Mouse (Mus musculus) kidney, embryonic 16.5 days (tissue): ENCODE data around the gene Sord. TPM values are rescaled to one million over a fixed set of nuclear protein-coding genes. Genes with fewer than 3 reads are reported as not detected.

ENCODE experiments used
- ATAC-seq: fragments of 200-750 bp; cut with Nextera tagmentation; 2 replicates; pipeline ENCODE4 v1.8.0; 2017; ENCODE audit warnings: moderate TSS enrichment; ENCODE audit not compliant: low FRiP score, low TSS enrichment
- H3K27ac ChIP-seq: fragments of 300-500 bp; sonication (generic); 2 replicates; pipeline ENCODE4 v1.5.1; 2014; ENCODE audit warnings: low read length
- H3K27me3 ChIP-seq: fragments of 300-500 bp; sonication (generic); 2 replicates; pipeline ENCODE4 v1.6.1; 2014; ENCODE audit warnings: low read length, control low read depth, mixed read lengths; ENCODE audit not compliant: insufficient read depth
- H3K36me3 ChIP-seq: fragments of 300-500 bp; sonication (generic); 2 replicates; pipeline ENCODE4 v1.6.1; 2014; ENCODE audit warnings: low read length, control low read depth, mixed read lengths; ENCODE audit not compliant: insufficient read depth
- H3K4me1 ChIP-seq: fragments of 300-500 bp; sonication (generic); 2 replicates; pipeline ENCODE4 v1.6.1; 2014; ENCODE audit warnings: low read length, control low read depth, mixed read lengths; ENCODE audit not compliant: insufficient read depth
- H3K4me2 ChIP-seq: fragments of 300-500 bp; sonication (generic); replicated peaks from 2 replicates; pipeline ENCODE4 v1.6.1; 2014; ENCODE audit warnings: low read depth, low read length
- H3K4me3 ChIP-seq: fragments of 300-500 bp; sonication (generic); 2 replicates; pipeline ENCODE4 v1.5.1; 2014; ENCODE audit warnings: mild to moderate bottlenecking, low read length
- H3K9ac ChIP-seq: fragments of 300-500 bp; sonication (generic); replicated peaks from 2 replicates; pipeline ENCODE4 v1.6.1; 2014; ENCODE audit warnings: low read length
- H3K9me3 ChIP-seq: fragments of 300-500 bp; sonication (generic); 2 replicates; pipeline ENCODE4 v1.6.1; 2016; ENCODE audit warnings: low read length, control low read depth
- WGBS: fragments of 180-500 bp; shearing (Covaris S2); extraction: QIAGEN DNeasy Blood & Tissue Kit; methylation state at CpG from one replicate; pipeline ENCODE4 v1.1.7; 2014; 5-methylcytosine and 5-hydroxymethylcytosine counted together
- polyA plus RNA-seq: library from polyadenylated mRNA; unstranded; fragments of >200 nt; fragmentation: Nextera tagmentation; extraction: Ambion mirVana; gene quantifications from 2 replicates; pipeline ENCODE4 v1.2.1, GENCODE M21; 2015

Gene Sord
- polyA plus RNA-seq, 1 experiment from 2014 or later: 62.4 TPM

GRCm38 (mm10) chr2:122235425-122235824, 876 bp downstream of the Sord start:
- 74% methylated on average over 2 of the region's 2 CpGs for WGBS
- peak overlapping the region; percentile 71 for H3K4me3 ChIP-seq
- H3K4me1 ChIP-seq: 0 out of 2 replicates have a peak, but pooled peaks cover 4% of the 10 kb centered on the region
- H3K4me2 ChIP-seq: peak overlapping the region; percentile 93
- no peak for ATAC-seq
- no peak overlapping the region for H3K27ac ChIP-seq
- no peaks in the 10 kb centered on the region for H3K36me3 ChIP-seq
- H3K9me3 ChIP-seq: no peaks in the 10 kb centered on the region
- H3K27me3 ChIP-seq: no peaks in the 10 kb centered on the region
- no peak overlapping the region for H3K9ac ChIP-seq

GRCm38 (mm10) chr2:122236321-122236720, 1.8 kb downstream of the Sord start:
- Histone ChIP-seq H3K36me3 (no peaks in the 10 kb centered on the region), H3K9me3 (no peaks in the 10 kb centered on the region), H3K4me1 (0 out of 2 replicates have a peak, but pooled peaks cover 4% of the 10 kb centered on the region), H3K4me3 (no peak overlapping the region), H3K27ac (no peak overlapping the region), H3K27me3 (no peaks in the 10 kb centered on the region), H3K4me2 (no peak overlapping the region), H3K9ac (no peak overlapping the region)
- ATAC-seq: no peak

GRCm38 (mm10) chr2:122237891-122238470, 3.4 kb downstream of the Sord start:
- 91% methylated on average over 2 of the region's 2 CpGs for WGBS
- ATAC-seq: no peak

GRCm38 (mm10) chr2:122240735-122241134, 6.2 kb downstream of the Sord start:
- no peak overlapping the region for H3K27ac ChIP-seq
- no peaks in the 10 kb centered on the region for H3K27me3 ChIP-seq
- no peak overlapping the region for H3K9ac ChIP-seq
- H3K36me3 ChIP-seq: no peaks in the 10 kb centered on the region
- no peak overlapping the region for H3K4me3 ChIP-seq
- peaks cover 9% of the 10 kb centered on the region; the same call in 1 of the 2 replicates for H3K4me1 ChIP-seq
- no peak for ATAC-seq
- H3K9me3 ChIP-seq: no peaks in the 10 kb centered on the region
- H3K4me2 ChIP-seq: no peak overlapping the region

More at GRCm38 (mm10) chr2:122237891-122238470, 3.4 kb downstream of the Sord start:
- no peaks in the 10 kb centered on the region for H3K27me3 ChIP-seq
- no peak overlapping the region for H3K4me2 ChIP-seq
- no peak overlapping the region for H3K4me3 ChIP-seq
- H3K9me3 ChIP-seq: no peaks in the 10 kb centered on the region
- peaks cover 5% of the 10 kb centered on the region; the same call in 1 of the 2 replicates for H3K4me1 ChIP-seq
- no peaks in the 10 kb centered on the region for H3K36me3 ChIP-seq
- no peak overlapping the region for H3K27ac ChIP-seq
- no peak overlapping the region for H3K9ac ChIP-seq

GRCm38 (mm10) chr2:122241226-122241625, 6.7 kb downstream of the Sord start:
- Histone ChIP-seq H3K4me2 (no peak overlapping the region), H3K27me3 (no peaks in the 10 kb centered on the region), H3K9ac (no peak overlapping the region), H3K9me3 (no peaks in the 10 kb centered on the region), H3K4me1 (peaks cover 9% of the 10 kb centered on the region; the same call in 1 of the 2 replicates), H3K4me3 (no peak overlapping the region), H3K36me3 (no peaks in the 10 kb centered on the region), H3K27ac (no peak overlapping the region)
- 90% methylated on average over 4 of the region's 4 CpGs for WGBS
- no peak for ATAC-seq

GRCm38 (mm10) chr2:122241935-122242334, 7.4 kb downstream of the Sord start:
- Histone ChIP-seq H3K9ac (no peak overlapping the region), H3K9me3 (no peaks in the 10 kb centered on the region), H3K4me2 (no peak overlapping the region), H3K36me3 (no peaks in the 10 kb centered on the region), H3K27me3 (no peaks in the 10 kb centered on the region), H3K27ac (no peak overlapping the region), H3K4me3 (no peak overlapping the region), H3K4me1 (peaks cover 9% of the 10 kb centered on the region; the same call in 1 of the 2 replicates)
- no peak for ATAC-seq
- 61% methylated on average over 6 of the region's 6 CpGs for WGBS

GRCm38 (mm10) chr2:122243671-122244131, 9.2 kb downstream of the Sord start:
- no peaks in the 10 kb centered on the region for H3K27me3 ChIP-seq
- no peak overlapping the region for H3K4me3 ChIP-seq
- no peaks in the 10 kb centered on the region for H3K9me3 ChIP-seq
- H3K27ac ChIP-seq: peak overlapping the region; percentile 36; the same call in 1 of the 2 replicates
- 3% methylated on average over 3 of the region's 3 CpGs for WGBS
- H3K9ac ChIP-seq: no peak overlapping the region
- H3K36me3 ChIP-seq: no peaks in the 10 kb centered on the region
- peaks cover 9% of the 10 kb centered on the region; the same call in 1 of the 2 replicates for H3K4me1 ChIP-seq
- ATAC-seq: peak; percentile 69
- H3K4me2 ChIP-seq: no peak overlapping the region

- Histone ChIP-seq H3K27ac (no peak overlapping the region), H3K36me3 (no peaks in the 10 kb centered on the region), H3K4me1 (peaks cover 9% of the 10 kb centered on the region; the same call in 1 of the 2 replicates), H3K4me2 (no peak overlapping the region), H3K9ac (no peak overlapping the region), H3K9me3 (no peaks in the 10 kb centered on the region), H3K27me3 (no peaks in the 10 kb centered on the region), H3K4me3 (no peak overlapping the region)
- WGBS: 90% methylated on average over 10 of the region's 10 CpGs
- no peak for ATAC-seq
Measured at GRCm38 (mm10) chr2:122247786-122248185, 13.2 kb downstream of the Sord start.

GRCm38 (mm10) chr2:122255997-122256396, 21.4 kb downstream of the Sord start:
- H3K27ac ChIP-seq: no peak overlapping the region
- no peak for ATAC-seq
- no peaks in the 10 kb centered on the region for H3K9me3 ChIP-seq
- H3K4me3 ChIP-seq: no peak overlapping the region
- H3K36me3 ChIP-seq: no peaks in the 10 kb centered on the region
- no peaks in the 10 kb centered on the region for H3K4me1 ChIP-seq
- H3K27me3 ChIP-seq: no peaks in the 10 kb centered on the region
- no peak overlapping the region for H3K4me2 ChIP-seq
- 94% methylated on average over 5 of the region's 5 CpGs for WGBS
- H3K9ac ChIP-seq: no peak overlapping the region

GRCm38 (mm10) chr2:122260729-122261128, 26.2 kb downstream of the Sord start:
- no peak overlapping the region for H3K4me3 ChIP-seq
- no peak overlapping the region for H3K27ac ChIP-seq
- no peaks in the 10 kb centered on the region for H3K4me1 ChIP-seq
- H3K9ac ChIP-seq: no peak overlapping the region
- ATAC-seq: no peak
- no peak overlapping the region for H3K4me2 ChIP-seq
- H3K9me3 ChIP-seq: no peaks in the 10 kb centered on the region
- no peaks in the 10 kb centered on the region for H3K36me3 ChIP-seq
- H3K27me3 ChIP-seq: no peaks in the 10 kb centered on the region
- WGBS: 83% methylated on average over 5 of the region's 5 CpGs
